Mouse (Mus musculus) hindbrain, embryonic 10.5 days (tissue): ENCODE results near the gene Gm49486. TPM values are rescaled to one million over a fixed set of nuclear protein-coding genes. Genes with fewer than 3 reads are reported as not detected.

Source experiments
- DNase-seq: peaks from one replicate; pipeline ENCODE4 v3.0.0-alpha.2; 2017; ENCODE audit warnings: low spot score
- H3K27ac ChIP-seq: fragments of 300-500 bp; sonication (generic); 2 replicates; pipeline ENCODE4 v1.5.1; 2016; ENCODE audit warnings: mild to moderate bottlenecking, moderate library complexity
- H3K27me3 ChIP-seq: fragments of 300-500 bp; sonication (generic); 2 replicates; pipeline ENCODE4 v1.6.1; 2016; ENCODE audit warnings: mild to moderate bottlenecking; ENCODE audit not compliant: poor library complexity, insufficient read depth, severe bottlenecking
- H3K36me3 ChIP-seq: fragments of 300-500 bp; sonication (generic); 2 replicates; pipeline ENCODE4 v1.6.1; 2016; ENCODE audit warnings: mild to moderate bottlenecking, moderate library complexity
- H3K4me1 ChIP-seq: fragments of 300-500 bp; sonication (generic); replicated peaks from 2 replicates; pipeline ENCODE4 v1.6.1; 2016; ENCODE audit warnings: mild to moderate bottlenecking
- H3K4me3 ChIP-seq: fragments of 300-500 bp; sonication (generic); 2 replicates; pipeline ENCODE4 v1.5.1; 2016; ENCODE audit warnings: mild to moderate bottlenecking, moderate library complexity
- H3K9me3 ChIP-seq: fragments of 300-500 bp; sonication (generic); 2 replicates; pipeline ENCODE4 v1.6.1; 2016; ENCODE audit warnings: mild to moderate bottlenecking, moderate library complexity
- WGBS: fragments of 180-500 bp; shearing (Covaris S2); methylation state at CpG from one replicate; pipeline ENCODE4 v1.1.7; 2016; 5-methylcytosine and 5-hydroxymethylcytosine counted together
- polyA plus RNA-seq: library from polyadenylated mRNA; unstranded; fragments of >200 nt; fragmentation: Nextera tagmentation; extraction: Ambion mirVana; gene quantifications from 2 replicates; pipeline ENCODE4 v1.2.1, GENCODE M21; 2016

The Gm49486 gene
- 0.14 and 0.21 TPM in 2 replicates for polyA plus RNA-seq

GRCm38 (mm10) chr15:79229058-79229821 lies at the start of gene Gm49486, which contains the start of gene Pick1:
Gene Gm49486, plus strand, starts transcription at chr15:79229391.
Gene Pick1, plus strand, starts transcription at chr15:79229173.
- WGBS: 1% methylated on average over 51 of the region's 51 CpGs
- Histone ChIP-seq H3K4me3 (peak within 1 kb of the TSS; percentile 92), H3K9me3 (no peaks in the 10 kb centered on the region), H3K4me1 (peaks cover 33% of the 10 kb centered on the region), H3K27me3 (no peaks in the 10 kb centered on the region), H3K36me3 (peaks cover 27% of the 10 kb centered on the region), H3K27ac (peak within 1 kb of the TSS; percentile 96)
- peak; percentile 92 for DNase-seq

DNA sequence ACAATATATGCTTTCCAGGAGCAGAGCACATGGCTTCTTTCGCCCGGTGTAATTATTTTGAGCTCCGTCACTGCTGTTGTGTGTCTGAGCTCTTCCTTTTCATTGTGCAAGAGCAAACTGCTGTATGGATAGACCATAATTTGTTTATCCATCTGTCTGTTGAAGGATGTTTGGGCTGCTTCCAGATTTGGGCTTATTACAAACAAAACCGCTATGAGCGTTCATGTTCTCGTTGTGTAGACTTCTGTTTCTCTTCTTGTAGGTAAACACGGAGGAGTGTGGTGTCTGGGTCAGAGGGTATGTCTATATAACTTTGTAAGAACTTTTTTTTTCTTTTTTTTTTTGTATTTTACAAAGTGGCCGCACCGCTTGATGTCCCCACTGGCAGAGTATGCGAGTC lies 44.0 kb upstream of the Gm49486 start:
- DNase-seq: no peak
- Histone ChIP-seq H3K27me3 (no peaks in the 10 kb centered on the region), H3K36me3 (no peaks in the 10 kb centered on the region), H3K4me3 (no peak overlapping the region), H3K9me3 (no peaks in the 10 kb centered on the region), H3K4me1 (0 out of 2 replicates have a peak, but pooled peaks cover 7% of the 10 kb centered on the region), H3K27ac (no peak overlapping the region)
- 91% methylated on average over 10 of the region's 10 CpGs for WGBS

DNA sequence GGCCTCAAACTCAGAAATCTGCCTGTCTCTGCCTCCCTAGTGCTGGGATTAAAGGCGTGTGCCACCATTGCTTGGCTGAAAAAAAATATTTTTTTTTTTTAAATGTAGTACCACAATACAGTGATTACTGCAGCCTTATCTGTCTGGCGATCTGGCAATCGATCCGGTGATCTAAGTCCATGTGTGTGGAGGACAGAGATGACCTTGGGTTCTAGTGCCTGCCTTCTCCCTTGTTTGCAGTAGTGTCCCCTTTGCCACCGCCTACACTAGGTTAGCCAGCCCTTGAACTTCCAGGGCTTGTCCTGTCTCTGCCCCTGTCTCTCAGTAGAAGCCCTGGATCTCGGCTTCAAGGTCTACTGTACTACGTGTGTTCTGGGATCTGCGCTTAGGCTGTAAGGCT lies 41.4 kb upstream of the Gm49486 start:
- DNase-seq: no peak
- H3K4me3 ChIP-seq: no peak overlapping the region
- H3K36me3 ChIP-seq: no peaks in the 10 kb centered on the region
- no peak overlapping the region for H3K27ac ChIP-seq
- H3K9me3 ChIP-seq: peaks cover 3% of the 10 kb centered on the region; the same call in 1 of the 2 replicates
- no peaks in the 10 kb centered on the region for H3K27me3 ChIP-seq
- peaks cover 15% of the 10 kb centered on the region for H3K4me1 ChIP-seq
- WGBS: 93% methylated on average over 8 of the region's 8 CpGs

DNA sequence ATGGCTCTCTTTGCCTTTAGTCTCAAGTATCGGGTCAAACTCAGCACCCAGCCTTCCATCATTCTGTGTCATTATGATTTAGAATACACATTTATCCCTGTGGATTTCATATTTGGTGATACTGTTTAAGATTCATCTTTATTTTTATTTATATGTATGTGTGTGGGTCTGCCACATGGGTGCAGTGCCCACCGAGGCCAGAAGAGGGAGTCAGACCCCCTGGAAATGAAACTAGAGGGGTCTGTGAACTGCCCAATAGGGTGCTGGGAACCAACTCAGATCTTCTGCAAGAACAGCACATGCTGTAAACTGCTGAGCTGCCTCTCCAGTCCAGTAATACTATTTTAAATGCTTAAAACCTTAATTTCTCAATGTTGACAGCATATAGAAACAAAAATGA lies 37.8 kb upstream of the Gm49486 start:
- Histone ChIP-seq H3K27ac (no peak overlapping the region), H3K4me3 (no peak overlapping the region), H3K27me3 (peaks cover 13% of the 10 kb centered on the region), H3K36me3 (no peaks in the 10 kb centered on the region), H3K9me3 (peaks cover 3% of the 10 kb centered on the region; the same call in 1 of the 2 replicates), H3K4me1 (peaks cover 44% of the 10 kb centered on the region)
- WGBS: 92% methylated on average over 2 of the region's 2 CpGs
- no peak for DNase-seq

DNA sequence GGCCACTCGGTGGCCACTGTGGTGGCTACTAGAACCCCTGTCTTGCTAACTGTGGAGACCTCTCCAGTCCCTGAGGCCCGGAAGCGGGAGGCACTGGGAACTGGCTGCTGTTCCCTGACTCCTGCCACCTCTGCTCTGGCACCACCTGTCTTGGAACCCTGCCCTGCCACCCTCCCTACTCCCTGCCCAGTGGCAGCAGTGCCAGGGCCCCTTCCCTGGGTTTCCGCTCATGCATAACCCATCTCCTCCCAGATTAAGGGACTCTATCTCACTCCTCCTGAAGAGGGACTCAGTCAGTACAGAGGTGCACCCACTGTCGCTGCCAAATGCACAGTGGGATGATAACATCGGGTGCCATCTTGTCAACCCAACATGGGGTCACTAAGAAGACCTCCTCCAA lies 36.7 kb upstream of the Gm49486 start:
- Histone ChIP-seq H3K4me1 (peaks cover 48% of the 10 kb centered on the region), H3K36me3 (no peaks in the 10 kb centered on the region), H3K27ac (peak overlapping the region; percentile 89), H3K27me3 (peaks cover 13% of the 10 kb centered on the region), H3K9me3 (peaks cover 3% of the 10 kb centered on the region; the same call in 1 of the 2 replicates), H3K4me3 (no peak overlapping the region)
- 81% methylated on average over 6 of the region's 6 CpGs for WGBS
- DNase-seq: no peak

DNA sequence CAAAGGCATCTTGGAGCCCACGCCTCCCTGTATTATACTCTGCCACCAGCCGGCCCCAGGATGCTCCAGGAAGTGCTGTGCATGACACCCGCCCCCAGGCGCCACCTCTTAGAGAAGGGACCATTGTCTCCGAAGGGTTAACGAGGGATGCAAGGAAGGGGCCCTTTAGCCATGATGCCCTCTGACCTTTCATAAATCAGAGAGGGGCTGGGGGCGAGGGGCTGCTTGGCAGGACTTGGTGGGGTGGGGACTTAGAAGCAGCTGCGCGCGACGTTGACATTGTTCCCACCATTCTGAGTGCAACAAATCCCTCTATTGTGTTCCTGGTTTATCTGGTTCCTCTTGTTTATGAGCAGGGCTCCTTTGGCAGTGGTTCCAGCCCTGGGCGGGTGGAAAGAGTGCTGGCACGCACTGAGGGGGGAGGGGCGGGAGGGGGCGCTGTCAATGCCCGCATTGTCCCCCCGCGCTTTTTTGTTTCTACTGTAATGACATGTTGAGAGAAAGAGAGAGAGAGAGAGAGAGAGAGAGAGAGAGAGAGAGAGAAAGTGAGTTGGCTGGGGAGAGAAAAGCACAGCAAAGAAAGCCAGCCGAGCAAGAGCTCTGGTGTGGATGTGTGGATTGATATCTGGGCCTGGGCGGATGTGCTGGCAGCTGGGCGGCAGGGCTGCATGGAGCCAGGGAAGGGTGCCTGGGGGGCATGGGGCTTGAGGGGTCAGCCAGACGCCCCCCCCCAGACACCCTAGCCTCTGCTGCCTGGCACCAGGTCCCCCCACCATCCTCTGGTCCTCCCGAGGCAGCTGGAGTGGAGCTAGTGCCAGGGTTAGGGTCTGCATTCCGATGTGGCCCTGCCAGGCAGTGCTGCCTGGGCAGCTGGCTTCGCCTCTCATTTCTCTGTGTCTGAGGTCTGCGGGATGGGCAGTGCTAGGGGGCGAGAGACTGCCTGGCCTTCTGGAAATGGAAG lies 36.0 kb upstream of the Gm49486 start:
- Histone ChIP-seq H3K27ac (peak overlapping the region; percentile 89), H3K4me3 (peak overlapping the region; percentile 38), H3K27me3 (peaks cover 18% of the 10 kb centered on the region), H3K4me1 (peaks cover 48% of the 10 kb centered on the region), H3K9me3 (peaks cover 3% of the 10 kb centered on the region; the same call in 1 of the 2 replicates), H3K36me3 (no peaks in the 10 kb centered on the region)
- WGBS: 29% methylated on average over 27 of the region's 27 CpGs
- peak; percentile 70 for DNase-seq

- no peak overlapping the region for H3K4me3 ChIP-seq
- no peak for DNase-seq
- H3K36me3 ChIP-seq: no peaks in the 10 kb centered on the region
- H3K9me3 ChIP-seq: peaks cover 3% of the 10 kb centered on the region; the same call in 1 of the 2 replicates
- peaks cover 52% of the 10 kb centered on the region for H3K4me1 ChIP-seq
- 83% methylated on average over 9 of the region's 9 CpGs for WGBS
- H3K27me3 ChIP-seq: peaks cover 18% of the 10 kb centered on the region
- peak overlapping the region; percentile 89 for H3K27ac ChIP-seq
Measured at GRCm38 (mm10) chr15:79194048-79194447, 35.1 kb upstream of the Gm49486 start.

DNA sequence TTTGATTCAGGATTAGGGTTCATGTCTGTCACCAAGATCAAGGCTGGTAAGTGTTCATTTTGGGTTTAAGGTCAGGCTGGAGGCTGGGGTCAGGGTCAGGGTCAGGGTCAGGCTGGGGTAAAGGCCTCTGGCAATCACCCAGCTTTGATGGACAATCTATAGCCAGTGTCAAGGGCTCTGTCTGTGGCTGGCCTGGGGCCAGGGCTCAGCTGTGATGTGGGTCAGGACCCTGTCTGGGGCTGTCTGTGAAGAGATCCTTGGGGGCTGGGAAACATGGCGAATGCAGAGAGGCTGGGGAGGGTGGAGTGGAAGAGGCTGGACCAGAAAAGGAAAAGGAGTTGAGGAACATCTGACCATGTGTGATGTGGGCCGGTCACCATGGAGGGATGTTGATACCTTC lies 34.2 kb upstream of the Gm49486 start:
- 61% methylated on average over 2 of the region's 2 CpGs for WGBS
- Histone ChIP-seq H3K36me3 (no peaks in the 10 kb centered on the region), H3K9me3 (peaks cover 3% of the 10 kb centered on the region; the same call in 1 of the 2 replicates), H3K4me1 (peaks cover 52% of the 10 kb centered on the region), H3K4me3 (no peak overlapping the region), H3K27ac (0 out of 2 replicates have a peak overlapping the region, but pooled peaks have one; percentile 9), H3K27me3 (peaks cover 18% of the 10 kb centered on the region)
- DNase-seq: peak; percentile 49

DNA sequence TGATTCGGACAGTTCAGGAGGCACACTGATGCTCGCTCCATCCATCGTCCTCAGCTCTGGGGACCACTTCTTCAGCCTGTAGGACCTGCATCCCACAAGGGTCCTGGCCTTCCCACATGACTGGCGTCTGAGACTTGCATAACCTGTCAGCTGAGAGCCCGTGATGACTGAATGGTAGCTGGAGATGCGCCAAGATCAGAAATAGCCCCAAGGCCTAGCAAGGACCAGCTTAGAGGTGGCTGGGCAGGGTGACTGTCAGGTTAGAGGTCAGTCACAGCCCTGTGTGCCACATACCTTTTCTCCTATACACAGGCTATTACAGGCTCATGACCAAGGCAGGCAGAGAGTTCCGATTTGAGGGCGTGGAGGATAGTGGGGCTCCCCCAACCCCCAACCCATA lies 33.7 kb upstream of the Gm49486 start:
- whole genome bisulfite sequencing: 89% methylated on average over 8 of the region's 8 CpGs
- 0 out of 2 replicates have a peak overlapping the region, but pooled peaks have one; percentile 9 for H3K27ac ChIP-seq

GRCm38 (mm10) chr15:79199390-79199976 lies 29.7 kb upstream of the Gm49486 start:
- WGBS: 93% methylated on average over 12 of the region's 12 CpGs
- Histone ChIP-seq H3K36me3 (no peaks in the 10 kb centered on the region), H3K27ac (peak overlapping the region; percentile 45; the same call in 1 of the 2 replicates), H3K27me3 (peaks cover 15% of the 10 kb centered on the region; the same call in 1 of the 2 replicates), H3K4me3 (no peak overlapping the region), H3K4me1 (peaks cover 57% of the 10 kb centered on the region), H3K9me3 (no peaks in the 10 kb centered on the region)
- DNase-seq: no peak

More for the DNA sequence above, 33.7 kb upstream of the Gm49486 start:
- H3K9me3 ChIP-seq: peaks cover 3% of the 10 kb centered on the region; the same call in 1 of the 2 replicates
- H3K27me3 ChIP-seq: peaks cover 18% of the 10 kb centered on the region
- no peaks in the 10 kb centered on the region for H3K36me3 ChIP-seq
- no peak for DNase-seq
- H3K4me1 ChIP-seq: peaks cover 53% of the 10 kb centered on the region
- no peak overlapping the region for H3K4me3 ChIP-seq

DNA sequence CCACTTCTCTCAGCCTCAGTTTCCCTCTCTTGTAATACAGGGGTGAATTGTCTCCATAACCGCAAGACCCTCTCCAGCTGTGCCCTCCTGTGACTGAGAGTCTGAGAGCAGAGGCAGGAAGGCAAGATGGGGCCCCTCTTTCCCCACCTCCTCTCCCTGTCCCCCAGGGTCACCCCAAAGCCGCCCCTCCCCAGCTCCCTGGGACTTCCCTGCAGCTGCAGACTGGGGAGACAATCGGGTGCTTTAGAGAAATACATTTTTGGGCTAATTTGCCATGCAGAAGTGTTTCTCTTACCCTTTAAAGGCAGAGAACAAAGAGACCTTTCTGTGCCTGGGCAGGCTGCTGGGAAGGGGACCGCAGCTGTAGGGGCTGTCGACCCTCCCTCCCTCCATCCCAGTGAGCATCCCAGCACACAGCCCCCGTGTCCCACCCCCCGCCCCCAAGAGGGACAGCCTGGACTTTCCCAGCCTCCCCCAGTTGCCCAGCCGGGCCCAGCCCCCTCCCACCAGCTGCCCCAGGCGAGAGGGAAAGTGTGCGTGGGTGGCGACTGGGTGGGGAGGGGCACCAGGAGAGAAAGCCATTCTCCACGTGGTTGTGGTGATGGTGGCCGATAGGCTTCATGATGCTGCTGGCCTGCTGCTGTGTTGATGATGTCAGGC lies 27.6 kb upstream of the Gm49486 start:
- 17% methylated on average over 13 of the region's 13 CpGs for WGBS
- Histone ChIP-seq H3K9me3 (no peaks in the 10 kb centered on the region), H3K27ac (peak overlapping the region; percentile 90), H3K4me3 (peak overlapping the region; percentile 30), H3K36me3 (no peaks in the 10 kb centered on the region), H3K4me1 (peaks cover 36% of the 10 kb centered on the region), H3K27me3 (peaks cover 10% of the 10 kb centered on the region; the same call in 1 of the 2 replicates)
- peak; percentile 68 for DNase-seq

DNA sequence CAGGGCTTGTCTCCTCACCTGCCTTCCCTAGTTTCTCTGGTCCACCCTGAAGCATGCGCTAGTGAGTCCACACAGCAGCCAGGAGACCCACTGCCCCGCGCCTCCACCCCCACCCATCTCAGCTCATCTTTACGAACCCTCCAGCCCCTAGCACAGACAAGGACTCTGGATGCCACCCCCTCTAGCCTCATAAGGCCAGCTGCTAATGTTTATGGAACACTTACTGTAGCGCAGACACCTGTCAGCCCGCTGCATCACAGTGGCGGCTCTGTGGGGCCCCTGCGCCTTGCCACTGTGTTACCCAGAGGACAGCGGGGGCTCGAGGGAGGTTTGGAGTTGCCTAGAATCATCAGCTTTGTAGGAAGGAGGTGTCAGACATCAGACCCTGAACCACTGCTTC lies 26.6 kb upstream of the Gm49486 start:
- Histone ChIP-seq H3K9me3 (no peaks in the 10 kb centered on the region), H3K4me1 (peaks cover 39% of the 10 kb centered on the region), H3K27me3 (peaks cover 10% of the 10 kb centered on the region; the same call in 1 of the 2 replicates), H3K4me3 (peak overlapping the region; percentile 13; the same call in 1 of the 2 replicates), H3K27ac (peak overlapping the region; percentile 90), H3K36me3 (no peaks in the 10 kb centered on the region)
- DNase-seq: no peak
- WGBS: 47% methylated on average over 10 of the region's 10 CpGs
